Mouse (Mus musculus) stomach, embryonic 16.5 days (tissue): ENCODE data around the gene Kcnmb2. TPM values are rescaled to one million over a fixed set of nuclear protein-coding genes. Genes with fewer than 3 reads are reported as not detected.

Source experiments
- ATAC-seq: fragments of 200-750 bp; cut with Nextera tagmentation; 2 replicates; pipeline ENCODE4 v1.8.0; 2017; ENCODE audit warnings: moderate number of reproducible peaks, moderate TSS enrichment; ENCODE audit not compliant: insufficient read depth, low FRiP score
- H3K27ac ChIP-seq: fragments of 300-500 bp; sonication (generic); 2 replicates; pipeline ENCODE4 v1.5.1; 2014; ENCODE audit warnings: low read length
- H3K27me3 ChIP-seq: fragments of 300-500 bp; sonication (generic); 2 replicates; pipeline ENCODE4 v1.6.1; 2014; ENCODE audit warnings: low read length, control low read depth, mixed read lengths; ENCODE audit not compliant: control insufficient read depth, insufficient read depth
- H3K36me3 ChIP-seq: fragments of 300-500 bp; sonication (generic); 2 replicates; pipeline ENCODE4 v1.6.1; 2014; ENCODE audit warnings: low read length; ENCODE audit not compliant: control insufficient read depth, insufficient read depth
- H3K4me1 ChIP-seq: fragments of 300-500 bp; sonication (generic); 2 replicates; pipeline ENCODE4 v1.6.1; 2014; ENCODE audit warnings: low read length, control low read depth, mixed read lengths; ENCODE audit not compliant: control insufficient read depth, insufficient read depth
- H3K4me2 ChIP-seq: fragments of 300-500 bp; sonication (generic); 2 replicates; pipeline ENCODE4 v1.6.1; 2014; ENCODE audit warnings: low read depth, low read length, mixed read lengths
- H3K4me3 ChIP-seq: fragments of 300-500 bp; sonication (generic); replicated peaks from 2 replicates; pipeline ENCODE4 v1.5.1; 2014; ENCODE audit warnings: mild to moderate bottlenecking, low read length
- H3K9ac ChIP-seq: fragments of 300-500 bp; sonication (generic); 2 replicates; pipeline ENCODE4 v1.6.1; 2014; ENCODE audit warnings: low read length
- H3K9me3 ChIP-seq: fragments of 300-500 bp; sonication (generic); replicated peaks from 2 replicates; pipeline ENCODE4 v1.6.1; 2016; ENCODE audit warnings: low read length, control low read depth; ENCODE audit not compliant: control insufficient read depth
- WGBS: fragments of 180-500 bp; shearing (Covaris S2); extraction: QIAGEN DNeasy Blood & Tissue Kit; methylation state at CpG from one replicate; pipeline ENCODE4 v1.1.7; 2014; 5-methylcytosine and 5-hydroxymethylcytosine counted together
- polyA plus RNA-seq: library from polyadenylated mRNA; unstranded; fragments of >200 nt; fragmentation: Nextera tagmentation; extraction: Ambion mirVana; gene quantifications from 2 replicates; pipeline ENCODE4 v1.2.1, GENCODE M21; 2015

Kcnmb2 gene
- 1.1 and 1.8 TPM in 2 replicates for polyA plus RNA-seq

DNA sequence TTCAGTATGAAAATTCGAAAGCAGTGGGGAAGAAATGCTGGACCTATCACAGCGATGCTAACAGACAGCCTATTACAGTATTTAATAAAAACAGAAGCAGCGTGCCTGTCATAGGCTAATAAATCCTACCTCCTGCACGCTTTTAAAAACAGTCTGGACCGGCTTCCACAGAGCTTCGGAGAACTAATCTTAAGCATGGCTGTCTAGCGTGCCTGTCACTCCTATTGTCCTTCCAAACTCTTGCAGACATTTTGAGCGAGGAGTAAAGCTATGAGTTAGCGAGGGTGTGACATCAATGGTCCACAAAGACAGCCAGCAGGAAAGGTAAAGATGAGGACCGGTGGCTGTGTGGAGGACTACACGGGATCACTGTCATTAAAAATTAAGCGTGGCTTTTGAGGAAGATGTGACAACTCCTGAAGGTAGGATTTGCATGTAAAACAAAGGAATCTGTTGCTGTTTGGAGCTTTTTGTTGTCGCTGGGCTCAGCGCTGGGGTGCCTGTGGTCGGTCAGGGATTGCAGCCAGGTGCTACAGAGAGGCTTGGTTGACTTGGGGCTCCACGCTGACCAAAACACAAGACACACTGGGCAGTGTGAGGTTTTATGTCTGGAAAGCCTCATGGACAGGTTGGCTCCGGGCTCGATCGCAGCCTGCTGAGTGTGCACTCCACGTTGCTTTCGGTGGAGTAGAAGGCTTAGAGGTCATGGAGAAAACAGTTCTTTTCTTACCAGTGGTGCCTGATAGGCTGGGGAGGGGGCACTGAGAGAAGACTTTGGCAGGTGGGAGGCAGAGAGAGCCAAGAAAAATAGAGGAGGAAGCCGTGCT lies at the start of gene Kcnmb2:
Kcnmb2 (plus strand) TSS at position 4 of the 827 bp plus-strand sequence.
- H3K4me3 ChIP-seq: peak within 1 kb of the TSS; percentile 25
- ATAC-seq: no peak; the same call in 1 of the 2 replicates
- no peaks in the 10 kb centered on the region for H3K36me3 ChIP-seq
- no peaks in the 10 kb centered on the region for H3K27me3 ChIP-seq
- peaks cover 8% of the 10 kb centered on the region; the same call in 1 of the 2 replicates for H3K4me1 ChIP-seq
- H3K27ac ChIP-seq: no peak within 1 kb of the TSS
- H3K9me3 ChIP-seq: no peaks in the 10 kb centered on the region
- H3K9ac ChIP-seq: peak within 1 kb of the TSS; percentile 4; the same call in 1 of the 2 replicates
- H3K4me2 ChIP-seq: peak within 1 kb of the TSS; percentile 47
- WGBS: 2% methylated on average over 22 of the region's 22 CpGs

- H3K36me3 ChIP-seq: no peaks in the 10 kb centered on the region
- no peak for ATAC-seq
- WGBS: 75% methylated on average over 5 of the region's 5 CpGs
- H3K27me3 ChIP-seq: no peaks in the 10 kb centered on the region
- H3K9ac ChIP-seq: no peak overlapping the region
- H3K4me2 ChIP-seq: no peak overlapping the region
- no peaks in the 10 kb centered on the region for H3K9me3 ChIP-seq
- no peaks in the 10 kb centered on the region for H3K4me1 ChIP-seq
- H3K27ac ChIP-seq: no peak overlapping the region
- H3K4me3 ChIP-seq: no peak overlapping the region
Observed at GRCm38 (mm10) chr3:31863522-31863921, 38.8 kb upstream of the Kcnmb2 start.

DNA sequence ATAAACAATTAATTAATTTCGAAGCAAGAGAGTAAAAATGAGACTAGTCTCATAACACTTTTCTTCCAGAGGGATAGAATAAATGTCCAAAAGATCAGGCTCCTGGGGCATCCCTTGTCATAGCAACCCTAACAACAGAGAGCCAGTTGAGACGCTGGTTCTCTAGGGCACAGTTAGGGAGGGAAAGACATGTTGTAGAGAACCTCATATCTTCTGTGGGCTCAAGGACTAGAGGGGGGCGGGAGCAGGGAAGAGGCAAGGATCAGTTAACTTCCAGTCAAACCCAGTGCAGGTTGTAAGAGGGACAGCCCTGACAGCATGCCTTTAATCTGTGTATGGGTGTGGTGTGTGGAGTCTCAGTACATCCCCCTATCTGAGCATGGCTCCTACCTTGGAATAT lies 38.2 kb upstream of the Kcnmb2 start:
- ATAC-seq: no peak
- Histone ChIP-seq H3K9me3 (no peaks in the 10 kb centered on the region), H3K36me3 (no peaks in the 10 kb centered on the region), H3K27ac (no peak overlapping the region), H3K4me2 (no peak overlapping the region), H3K4me1 (no peaks in the 10 kb centered on the region), H3K9ac (no peak overlapping the region), H3K4me3 (no peak overlapping the region), H3K27me3 (no peaks in the 10 kb centered on the region)
- WGBS: 72% methylated on average over 3 of the region's 3 CpGs

GRCm38 (mm10) chr3:31871461-31871860 lies 30.8 kb upstream of the Kcnmb2 start:
- H3K9ac ChIP-seq: no peak overlapping the region
- no peaks in the 10 kb centered on the region for H3K9me3 ChIP-seq
- H3K4me2 ChIP-seq: no peak overlapping the region
- no peak overlapping the region for H3K27ac ChIP-seq
- ATAC-seq: no peak
- H3K4me3 ChIP-seq: no peak overlapping the region
- no peaks in the 10 kb centered on the region for H3K27me3 ChIP-seq
- no peaks in the 10 kb centered on the region for H3K4me1 ChIP-seq
- H3K36me3 ChIP-seq: no peaks in the 10 kb centered on the region
- 75% methylated on average over 3 of the region's 3 CpGs for WGBS

DNA sequence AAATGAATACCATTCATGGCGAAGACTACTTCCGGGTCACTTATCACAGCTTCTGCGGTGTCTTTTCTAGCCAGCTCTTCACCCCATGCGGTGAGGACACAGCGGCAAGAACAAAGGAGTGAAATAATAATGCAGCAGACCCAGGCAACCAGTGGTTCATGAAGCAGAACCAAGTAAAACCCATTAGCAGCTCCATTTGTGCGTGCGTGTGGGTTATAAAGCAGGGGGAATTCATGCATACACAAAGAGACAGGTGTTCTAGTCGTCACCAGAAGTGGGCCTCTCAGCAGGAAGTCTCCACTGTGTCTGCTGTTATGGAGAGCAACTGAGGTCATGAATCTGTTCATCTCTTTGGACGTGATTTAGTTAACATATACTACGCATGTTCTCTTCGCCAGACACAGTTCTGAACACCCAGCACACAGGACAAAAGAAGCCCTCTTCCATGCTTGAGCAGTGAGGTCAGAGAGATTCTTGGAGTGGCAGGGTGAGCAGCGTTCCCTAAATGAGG lies 19.6 kb upstream of the Kcnmb2 start:
- Histone ChIP-seq H3K4me1 (no peaks in the 10 kb centered on the region; the same call in 1 of the 2 replicates), H3K27ac (no peak overlapping the region), H3K9ac (no peak overlapping the region), H3K36me3 (no peaks in the 10 kb centered on the region), H3K27me3 (no peaks in the 10 kb centered on the region), H3K4me2 (no peak overlapping the region), H3K4me3 (no peak overlapping the region), H3K9me3 (no peaks in the 10 kb centered on the region)
- WGBS: 83% methylated on average over 12 of the region's 12 CpGs
- ATAC-seq: no peak

DNA sequence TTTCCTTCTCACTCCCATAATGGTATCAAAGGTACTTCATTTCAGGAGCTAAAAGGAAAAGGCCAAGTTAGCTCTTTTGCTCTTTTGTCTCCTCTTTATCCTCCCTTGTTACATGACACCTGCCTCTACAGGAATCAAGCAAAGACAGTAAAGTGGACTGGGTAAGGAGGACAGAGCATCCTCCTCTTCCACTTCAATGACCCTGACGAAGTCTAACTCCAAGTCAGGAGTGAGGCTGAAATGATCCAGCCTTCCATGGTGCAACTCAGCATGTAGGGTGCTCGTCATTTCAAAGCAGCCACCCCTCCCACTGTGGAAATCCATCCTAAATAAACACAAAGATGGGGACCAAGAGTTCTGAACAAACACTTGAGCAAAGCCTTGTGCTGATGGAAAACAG lies 9.7 kb upstream of the Kcnmb2 start:
- no peak overlapping the region for H3K4me2 ChIP-seq
- no peaks in the 10 kb centered on the region for H3K36me3 ChIP-seq
- 63% methylated on average over 2 of the region's 2 CpGs for WGBS
- no peaks in the 10 kb centered on the region for H3K9me3 ChIP-seq
- ATAC-seq: no peak
- no peaks in the 10 kb centered on the region for H3K27me3 ChIP-seq
- no peak overlapping the region for H3K9ac ChIP-seq
- H3K4me1 ChIP-seq: no peaks in the 10 kb centered on the region
- no peak overlapping the region for H3K4me3 ChIP-seq
- H3K27ac ChIP-seq: no peak overlapping the region

DNA sequence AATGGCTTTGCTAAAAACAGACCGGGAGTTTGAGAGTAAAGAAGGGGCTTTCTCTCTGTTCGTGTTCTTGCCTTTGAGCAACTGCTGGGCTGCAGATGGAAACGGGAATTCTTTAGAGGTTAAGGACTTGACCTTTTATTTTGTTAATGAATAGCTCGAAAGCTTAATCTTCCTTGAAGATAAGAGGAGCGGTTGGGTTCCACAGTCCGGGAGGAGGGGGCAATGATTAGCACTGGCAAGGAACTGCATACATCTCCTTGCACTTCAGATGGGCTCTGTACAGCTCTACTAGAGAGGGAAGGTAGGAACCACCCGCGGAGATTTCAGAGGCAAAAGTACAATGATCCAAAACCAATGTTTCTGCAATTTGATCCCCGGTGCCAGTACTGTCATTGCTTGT lies 1.2 kb downstream of the Kcnmb2 start:
- Histone ChIP-seq H3K4me1 (peaks cover 8% of the 10 kb centered on the region; the same call in 1 of the 2 replicates), H3K4me3 (0 out of 2 replicates have a peak overlapping the region, but pooled peaks have one; percentile 25), H3K4me2 (peak overlapping the region; percentile 47), H3K27me3 (no peaks in the 10 kb centered on the region), H3K27ac (no peak overlapping the region), H3K9ac (no peak overlapping the region), H3K9me3 (no peaks in the 10 kb centered on the region), H3K36me3 (no peaks in the 10 kb centered on the region)
- WGBS: 6% methylated on average over 9 of the region's 9 CpGs
- ATAC-seq: no peak

GRCm38 (mm10) chr3:31904156-31904555 lies 1.8 kb downstream of the Kcnmb2 start:
- Histone ChIP-seq H3K4me3 (no peak overlapping the region), H3K4me2 (no peak overlapping the region), H3K9ac (no peak overlapping the region), H3K36me3 (no peaks in the 10 kb centered on the region), H3K9me3 (no peaks in the 10 kb centered on the region), H3K27me3 (no peaks in the 10 kb centered on the region), H3K4me1 (peaks cover 8% of the 10 kb centered on the region; the same call in 1 of the 2 replicates), H3K27ac (no peak overlapping the region)
- 35% methylated on average over 5 of the region's 5 CpGs for WGBS
- ATAC-seq: no peak

DNA sequence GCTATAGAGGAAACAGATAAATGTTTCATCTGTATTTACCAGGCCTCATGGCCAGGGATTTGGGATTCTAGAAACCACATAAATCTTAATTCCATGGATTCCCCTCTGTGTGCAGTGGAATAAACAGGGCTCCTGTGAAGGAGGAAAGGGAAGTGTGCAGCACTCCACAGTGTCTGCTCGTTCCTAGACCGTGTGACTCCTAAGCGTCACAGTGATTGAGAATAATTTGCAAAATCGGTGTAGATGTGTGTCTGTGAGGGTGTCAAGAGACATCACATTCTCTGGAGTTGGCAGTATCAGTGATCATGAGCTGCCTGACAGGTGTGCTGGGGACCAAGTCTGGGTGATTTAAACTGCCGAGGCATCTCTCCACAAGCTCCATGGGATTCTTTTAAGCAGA lies 8.9 kb downstream of the Kcnmb2 start:
- Histone ChIP-seq H3K4me2 (no peak overlapping the region), H3K27me3 (no peaks in the 10 kb centered on the region), H3K9me3 (no peaks in the 10 kb centered on the region), H3K4me3 (no peak overlapping the region), H3K9ac (no peak overlapping the region), H3K36me3 (no peaks in the 10 kb centered on the region), H3K4me1 (no peaks in the 10 kb centered on the region), H3K27ac (no peak overlapping the region)
- no peak for ATAC-seq
- WGBS: 38% methylated on average over 5 of the region's 5 CpGs
